Mouse (Mus musculus) ES-E14 (cell line): Measurements from ENCODE around the gene Olfr1450. TPM values are rescaled to one million over a fixed set of nuclear protein-coding genes. Genes with fewer than 3 reads are reported as not detected.
A peak's percentile ranks its signal among the peaks of the same experiment; 100 is the strongest.
"Not testable (repeated sequence)": the region's sequence is repeated elsewhere in the genome, so short reads cannot be mapped to it uniquely, and the experiment has no call there.

ENCODE experiments used
- DNase-seq: peaks from one replicate; pipeline ENCODE4 v3.0.0-alpha.2; 2013; ENCODE audit warnings: low read depth, low spot score
- H3K27ac ChIP-seq: 2 replicates; pipeline ENCODE4 v1.5.1; 2012; ENCODE audit warnings: low read depth, mild to moderate bottlenecking, low read length, moderate library complexity, mixed read lengths; ENCODE audit not compliant: poor library complexity, insufficient read depth, severe bottlenecking
- H3K36me3 ChIP-seq: 2 replicates; pipeline ENCODE4 v1.6.1; 2012; ENCODE audit warnings: mild to moderate bottlenecking, low read length, moderate library complexity, mixed read lengths; ENCODE audit not compliant: control insufficient read depth, poor library complexity, insufficient read depth, severe bottlenecking
- H3K4me1 ChIP-seq, 2 experiments: fragments of 150-350 bp in 1 of 2; sonication (generic) in 1 of 2; 2 replicates each; pipeline ENCODE4 v1.6.1; 2012; ENCODE audit warnings: low read length in 2 of 2, mild to moderate bottlenecking in 1 of 2, mixed read lengths in 1 of 2; ENCODE audit not compliant: control insufficient read depth in 2 of 2, insufficient read depth in 2 of 2, poor library complexity in 1 of 2
- H3K4me3 ChIP-seq, 2 experiments: fragments of 150-350 bp in 1 of 2; sonication (generic) in 1 of 2; 2 replicates each; pipeline ENCODE4 v1.5.1; 2012; ENCODE audit warnings: low read length in 2 of 2, low read depth in 1 of 2, mild to moderate bottlenecking in 1 of 2, mixed read lengths in 1 of 2; ENCODE audit not compliant: insufficient read depth in 1 of 2, poor library complexity in 1 of 2, severe bottlenecking in 1 of 2
- H3K9ac ChIP-seq: 2 replicates; pipeline ENCODE4 v1.6.1; 2012; ENCODE audit warnings: low read depth, mild to moderate bottlenecking, low read length, mixed read lengths; ENCODE audit not compliant: poor library complexity, insufficient read depth, severe bottlenecking
- H3K9me3 ChIP-seq: fragments of 150-350 bp; sonication (generic); 2 replicates; pipeline ENCODE4 v1.6.1; 2012; ENCODE audit warnings: low read depth, mild to moderate bottlenecking, low read length; ENCODE audit not compliant: control insufficient read depth, insufficient read depth
- CHD2 ChIP-seq: IDR thresholded peaks from 2 replicates; pipeline ENCODE4 v1.6.1; 2014; ENCODE audit warnings: mild to moderate bottlenecking, low read depth, low read length, inconsistent platforms
- HCFC1 ChIP-seq: IDR thresholded peaks from 2 replicates; pipeline ENCODE4 v1.6.1; 2012; ENCODE audit warnings: low read length, inconsistent platforms, borderline replicate concordance; ENCODE audit not compliant: insufficient read depth
- MAFK ChIP-seq: IDR thresholded peaks from 2 replicates; pipeline ENCODE4 v1.6.1; 2014; ENCODE audit warnings: mild to moderate bottlenecking, low read depth, low read length, inconsistent platforms; ENCODE audit not compliant: insufficient read depth
- ZC3H11A ChIP-seq: IDR thresholded peaks from 2 replicates; pipeline ENCODE4 v1.6.1; 2012; ENCODE audit warnings: low read depth, mild to moderate bottlenecking, inconsistent platforms, low read length, borderline replicate concordance
- ZNF384 ChIP-seq: IDR thresholded peaks from 2 replicates; pipeline ENCODE4 v1.6.1; 2012; ENCODE audit warnings: low read depth, low read length, inconsistent platforms
- in situ Hi-C, 2 experiments: fragments of 600-800 bp; cut with MboI; formaldehyde crosslinking; loops; one replicate each; pipeline ENCODE4 v1.15.1; 2025; ENCODE audit warnings: low sequenced_read_pairs in 2 of 2, inconsistent platforms in 1 of 2; ENCODE audit not compliant: unreplicated experiment in 2 of 2
- total RNA-seq: library from RNA; depleted of rRNA; stranded (reverse); fragments of 300-350 nt; gene quantifications from 2 replicates; pipeline ENCODE4 v1.2.3, GENCODE M21; 2012; rRNA removed

The Olfr1450 gene
- not detected in 2 replicates for total RNA-seq

- no peaks in the 10 kb centered on the region for H3K9me3 ChIP-seq
- no peak for TF ChIP-seq ZNF384
- no peak for TF ChIP-seq ZC3H11A
- no peak for TF ChIP-seq MAFK
- no peak for TF ChIP-seq CHD2
- no peak within 1 kb of the TSS for H3K27ac ChIP-seq
These were observed at the start of gene Olfr1450 for GRCm38 (mm10) chr19:12949958-12950357. Gene Olfr1450 (plus strand): TSS chr19:12950258.

GRCm38 (mm10) chr19:12903643-12904042 lies 46.4 kb upstream of the Olfr1450 start, which contains the start of gene Olfr1447:
Gene Olfr1447 (minus strand): TSS chr19:12903743.
- Histone ChIP-seq H3K9ac (no peak within 1 kb of the TSS), H3K4me3 (no peak within 1 kb of the TSS), H3K4me1 (no peaks in the 10 kb centered on the region), H3K9me3 (no peaks in the 10 kb centered on the region), H3K27ac (no peak within 1 kb of the TSS), H3K36me3 (no peaks in the 10 kb centered on the region)
- in situ Hi-C loops, result no loop called here
- no peak for DNase-seq
- TF ChIP-seq MAFK, result no peak

More at GRCm38 (mm10) chr19:12949958-12950357, at the start of gene Olfr1450:
- H3K36me3 ChIP-seq, result no peaks in the 10 kb centered on the region
- H3K4me3 ChIP-seq, result no peak within 1 kb of the TSS
- H3K4me1 ChIP-seq, result no peaks in the 10 kb centered on the region
- DNase-seq, result no peak
- H3K9ac ChIP-seq, result no peak within 1 kb of the TSS
- in situ Hi-C loops, result no loop called here

GRCm38 (mm10) chr19:12924319-12924718 lies 25.7 kb upstream of the Olfr1450 start, which contains the start of gene Olfr1448:
Gene Olfr1448 (minus strand): TSS chr19:12924419.
- no peak within 1 kb of the TSS for H3K27ac ChIP-seq
- in situ Hi-C loops, result no loop called here
- DNase-seq, result no peak
- no peak within 1 kb of the TSS for H3K4me3 ChIP-seq
- H3K36me3 ChIP-seq, result no peaks in the 10 kb centered on the region
- TF ChIP-seq ZC3H11A (no peak), ZNF384 (no peak), CHD2 (no peak), HCFC1 (no peak), MAFK (no peak)
- no peaks in the 10 kb centered on the region for H3K9me3 ChIP-seq
- H3K4me1 ChIP-seq, result no peaks in the 10 kb centered on the region
- no peak within 1 kb of the TSS for H3K9ac ChIP-seq

- H3K9me3 ChIP-seq, result no peaks in the 10 kb centered on the region
- H3K4me3 ChIP-seq, result no peak within 1 kb of the TSS
- in situ Hi-C loops, result no loop called here
- no peaks in the 10 kb centered on the region for H3K4me1 ChIP-seq
- H3K27ac ChIP-seq, result no peak within 1 kb of the TSS
- no peak for DNase-seq
- no peak for TF ChIP-seq MAFK
- no peak for TF ChIP-seq CHD2
- TF ChIP-seq ZC3H11A, result no peak
- no peak for TF ChIP-seq HCFC1
- TF ChIP-seq ZNF384, result no peak
- no peak within 1 kb of the TSS for H3K9ac ChIP-seq
- no peaks in the 10 kb centered on the region for H3K36me3 ChIP-seq
These were observed 19.5 kb upstream of the Olfr1450 start, which contains the start of gene Olfr1449 for GRCm38 (mm10) chr19:12930540-12930939. Gene Olfr1449 (plus strand): TSS chr19:12930840.

GRCm38 (mm10) chr19:12970082-12970481 lies 20.0 kb downstream of the Olfr1450 start:
- DNase-seq, H3K9me3 ChIP-seq, H3K27ac ChIP-seq, H3K4me1 ChIP-seq, H3K4me3 ChIP-seq, H3K9ac ChIP-seq, in situ Hi-C loops, H3K36me3 ChIP-seq: not testable (repeated sequence)
- TF ChIP-seq MAFK, result peak; percentile 92

- in situ Hi-C loops, H3K4me1 ChIP-seq, H3K9me3 ChIP-seq, H3K27ac ChIP-seq, H3K36me3 ChIP-seq, H3K4me3 ChIP-seq, DNase-seq, H3K9ac ChIP-seq: not testable (repeated sequence)
These were observed 42.3 kb downstream of the Olfr1450 start for GRCm38 (mm10) chr19:12992316-12992715.
